Mouse (Mus musculus): ENCODE measurements around the gene Cbx4.
A peak's percentile ranks its signal among the peaks of the same experiment; 100 is the strongest.

Gene Cbx4

GRCm38 (mm10) chr11:119086144-119086971 lies at the start of gene Cbx4:
Gene Cbx4, minus strand, starts transcription at chr11:119086221.
- DNase-seq (ENCODE audit: low spot score in 2 of 2), result peak; percentile 70 to 80

DNA sequence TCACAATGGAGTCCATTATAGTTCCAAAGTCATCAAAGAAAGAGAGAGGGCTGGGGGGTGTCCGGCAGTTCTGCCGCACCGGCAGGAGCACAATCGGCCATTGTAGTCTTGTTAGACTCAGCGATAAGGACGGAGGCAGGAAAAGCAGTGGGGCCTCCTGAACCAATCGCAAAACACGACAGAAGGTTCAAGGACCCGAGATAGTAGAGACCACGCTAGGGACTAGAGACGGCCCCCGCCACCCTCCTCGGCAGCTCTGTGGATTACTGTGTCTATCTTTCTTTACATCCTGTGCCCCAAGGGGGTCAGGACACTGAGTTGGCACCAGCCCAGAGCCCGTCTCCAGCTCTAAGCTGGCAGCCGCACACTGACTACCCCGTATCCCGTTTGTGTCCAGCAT lies 48.6 kb upstream of the Cbx4 start:
- DNase-seq (ENCODE audit: low spot score in 2 of 2), result no peak

- DNase-seq (ENCODE audit: low spot score in 2 of 2), result peak; percentile 26 to 60
These were observed 47.6 kb upstream of the Cbx4 start for GRCm38 (mm10) chr11:119133437-119134221.

DNA sequence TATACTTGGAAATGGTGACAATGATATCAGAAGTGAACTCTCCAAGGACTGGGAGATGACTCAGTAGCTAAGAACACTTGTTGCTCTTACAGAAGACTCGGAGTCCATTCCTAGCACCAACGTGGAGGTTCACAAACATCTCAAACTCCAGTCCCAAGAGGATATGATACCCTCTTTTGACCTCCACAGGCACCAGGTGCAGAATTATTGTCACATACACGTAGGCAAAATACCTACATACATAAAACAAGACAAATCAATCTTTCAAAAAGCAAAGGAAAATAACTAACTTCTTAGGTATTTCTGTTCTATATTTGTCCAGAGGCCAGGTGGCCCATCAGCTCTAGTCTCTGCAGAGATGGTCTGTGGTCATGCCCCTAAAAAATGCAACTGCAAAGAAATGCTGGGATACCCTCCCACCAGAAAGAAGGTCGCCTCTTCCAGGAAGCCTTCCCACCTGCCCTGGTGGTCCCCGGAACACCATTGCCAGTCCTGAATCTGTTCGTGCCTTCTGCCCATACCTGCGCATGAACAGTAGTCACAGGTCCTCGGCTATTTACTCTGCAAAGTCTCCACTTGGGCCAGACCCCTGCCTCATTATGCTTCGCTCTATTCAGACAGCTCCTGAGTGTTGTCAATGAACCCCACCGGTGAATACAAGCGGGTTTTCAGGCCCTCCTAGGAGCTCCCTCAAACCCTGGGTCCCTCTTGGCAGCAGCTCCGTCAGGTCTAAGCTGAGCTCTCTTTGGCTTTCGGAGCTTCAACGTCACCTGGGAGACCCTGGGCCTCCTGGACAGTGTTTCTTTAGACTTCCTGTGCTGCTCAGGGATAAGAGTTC lies 46.4 kb upstream of the Cbx4 start:
- no peak for DNase-seq (ENCODE audit: low spot score in 2 of 2)

DNA sequence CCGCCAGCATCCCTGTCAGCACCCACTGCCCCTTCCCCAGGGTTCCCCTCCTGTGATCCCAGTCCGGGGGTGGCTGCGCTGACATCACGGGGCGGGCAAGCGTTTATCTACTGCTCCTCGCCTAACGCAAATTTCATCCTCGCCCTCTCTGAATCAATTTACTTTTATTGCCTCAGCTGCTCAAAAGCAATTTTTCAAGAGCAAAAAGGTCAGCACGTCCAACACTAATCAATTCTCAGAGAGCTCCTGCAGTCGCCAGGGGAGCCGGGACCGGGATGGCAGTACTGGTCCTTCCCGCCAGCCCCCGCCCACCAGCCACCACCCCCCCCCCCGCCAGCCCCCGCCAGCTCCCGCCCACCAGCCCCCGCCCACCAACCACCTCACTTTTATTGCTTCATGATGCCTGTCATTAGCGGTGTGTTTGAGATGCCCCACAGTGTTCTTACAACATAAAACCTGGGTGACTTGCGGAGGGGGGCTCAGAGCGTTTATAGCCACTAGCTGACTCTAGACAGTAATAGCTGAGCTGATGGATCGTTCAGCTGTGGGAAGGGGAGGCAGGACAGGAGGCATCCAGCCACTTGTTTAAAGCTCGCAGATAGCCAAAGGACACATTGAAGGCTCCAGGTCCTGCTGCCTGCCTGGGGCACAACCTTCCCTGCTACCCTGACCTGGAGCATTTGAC lies 44.2 kb upstream of the Cbx4 start:
- DNase-seq (ENCODE audit: low spot score in 2 of 2), result no peak

- DNase-seq (ENCODE audit: low spot score in 2 of 2), result no peak
These were observed 43.4 kb upstream of the Cbx4 start for GRCm38 (mm10) chr11:119129281-119130058.

DNA sequence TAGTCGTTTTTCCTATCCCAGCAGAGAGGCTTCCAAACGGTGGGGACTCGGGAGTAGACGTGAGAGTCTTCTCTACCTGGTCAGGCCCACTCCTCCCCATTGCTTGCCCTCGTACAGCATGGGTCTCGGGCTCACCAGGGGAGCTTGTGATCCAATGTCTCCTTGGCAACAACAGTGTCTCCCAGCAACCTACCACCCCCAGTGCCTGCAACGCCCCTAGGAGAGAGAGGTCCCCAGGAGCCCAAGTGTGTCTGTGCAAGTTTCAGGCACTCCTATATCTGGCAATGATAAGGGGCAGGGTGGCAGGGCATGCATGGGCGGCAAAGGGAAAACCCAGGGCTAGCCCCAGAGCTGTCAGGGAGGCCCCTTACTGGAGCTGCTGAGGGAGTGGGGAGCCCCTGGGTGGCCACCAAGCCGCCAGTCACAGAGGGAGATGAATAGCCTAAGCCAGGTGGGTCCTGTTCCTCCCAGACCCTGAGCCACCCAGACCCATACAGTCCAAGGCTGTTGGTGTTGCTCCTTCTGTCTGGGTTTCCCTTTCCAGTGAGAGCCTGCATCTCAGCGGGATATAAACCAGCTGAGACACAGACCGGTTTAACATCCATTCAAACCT lies 42.8 kb upstream of the Cbx4 start:
- DNase-seq (ENCODE audit: low spot score in 2 of 2), result no peak

DNA sequence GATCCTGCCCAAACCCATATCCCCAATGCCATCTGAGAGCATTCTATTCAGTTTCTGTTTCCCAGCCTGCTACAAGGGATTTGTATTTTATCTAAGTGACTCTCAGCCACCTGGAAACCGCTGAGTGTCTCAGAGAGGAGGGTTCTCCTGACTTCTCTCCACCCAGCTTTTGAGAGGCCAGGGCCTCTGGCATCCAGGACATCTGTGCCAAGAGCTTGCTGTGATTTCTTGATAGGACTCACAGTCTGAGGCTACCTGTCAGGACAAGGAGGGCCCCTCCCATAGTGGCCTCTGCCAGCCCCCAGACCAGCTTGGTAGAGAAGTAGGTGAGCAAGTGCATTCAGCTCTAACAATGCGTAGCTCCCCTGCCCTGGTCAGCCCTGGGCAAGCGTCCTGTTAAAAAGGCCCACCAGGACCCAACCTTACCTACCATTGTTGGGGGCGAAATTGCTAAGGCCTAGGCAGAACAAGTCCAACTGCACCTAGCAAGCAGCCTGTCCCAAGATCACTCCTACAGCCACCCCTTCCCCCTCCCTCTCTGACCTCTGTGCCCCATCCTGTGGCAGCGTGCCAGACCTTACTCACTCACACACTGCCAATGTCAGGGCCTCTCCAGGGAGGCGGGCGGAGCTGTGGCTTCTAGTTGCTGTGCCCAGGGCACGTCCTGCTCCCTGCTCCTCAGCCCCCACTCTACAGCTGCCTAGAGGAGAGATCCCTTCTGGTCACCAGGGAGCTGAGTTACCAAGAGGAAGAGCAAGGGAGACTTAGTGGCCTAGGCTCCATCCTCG lies 41.9 kb upstream of the Cbx4 start:
- peak; percentile 30 to 36 for DNase-seq (ENCODE audit: low spot score in 2 of 2)

DNA sequence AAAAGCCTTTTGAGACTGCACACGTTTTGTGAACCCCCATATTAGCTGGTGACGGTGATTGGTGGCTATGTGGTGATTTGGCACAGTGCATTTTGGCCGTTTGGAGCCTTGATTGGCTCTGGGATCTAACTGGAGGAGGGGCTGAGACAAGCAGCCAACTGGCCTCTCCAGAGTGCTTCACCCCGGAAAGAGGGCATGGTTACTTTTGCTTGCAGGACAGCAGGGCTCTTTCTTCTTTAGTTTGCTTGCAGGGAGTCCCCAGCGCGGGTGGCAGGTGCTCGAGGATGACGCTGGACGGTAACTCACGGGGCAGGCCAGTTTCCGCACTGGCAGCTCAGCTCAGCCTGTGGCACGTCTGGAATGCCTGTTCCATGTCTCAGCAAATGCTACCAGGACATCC lies 41.1 kb upstream of the Cbx4 start:
- no peak for DNase-seq (ENCODE audit: low spot score in 2 of 2)

DNA sequence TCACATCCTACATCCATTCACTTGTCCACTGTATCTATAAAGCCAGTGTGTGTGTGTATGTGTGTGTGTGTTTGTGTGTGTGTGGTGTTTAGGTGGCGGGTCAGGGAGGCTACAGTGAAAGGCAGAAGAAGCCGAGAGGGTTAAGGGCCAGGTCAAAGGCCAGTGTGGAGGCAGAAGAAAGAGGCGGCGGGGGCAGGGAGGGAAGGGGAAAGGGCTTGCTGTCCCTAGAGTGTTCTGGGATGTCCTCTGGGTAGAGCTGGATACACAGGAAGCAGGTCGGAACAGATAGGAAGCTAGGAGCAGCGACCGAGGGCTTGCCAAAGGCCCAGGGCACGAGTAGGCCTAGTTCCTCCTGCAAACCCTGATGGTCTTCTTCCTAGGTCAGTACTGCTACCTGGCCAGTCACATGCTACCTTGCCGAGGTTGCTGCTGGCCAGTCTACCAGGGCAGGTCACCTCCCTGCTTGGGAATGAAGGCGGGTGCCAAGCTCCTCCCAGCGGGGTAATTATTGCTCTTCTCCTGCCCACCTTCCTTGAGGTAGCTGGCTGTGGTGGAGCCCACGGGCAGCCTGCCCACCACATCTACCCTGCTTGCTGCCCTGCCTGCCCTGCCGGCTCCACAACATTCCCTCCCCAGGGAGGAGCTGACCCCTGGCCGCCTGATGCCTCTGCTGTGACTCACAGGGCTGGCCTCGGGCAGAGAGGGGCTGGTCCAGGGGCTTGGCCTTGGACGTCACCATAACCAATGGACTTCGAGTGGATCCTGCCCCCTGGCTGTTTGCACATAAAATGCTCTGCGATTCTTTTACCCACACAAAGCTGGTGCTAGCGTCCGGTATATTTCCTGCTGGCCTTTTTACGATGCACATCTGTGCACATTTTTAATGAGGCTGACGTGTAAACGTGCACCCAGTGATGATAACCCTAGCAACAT lies 40.2 kb upstream of the Cbx4 start:
- DNase-seq (ENCODE audit: low spot score in 2 of 2), result no peak

DNA sequence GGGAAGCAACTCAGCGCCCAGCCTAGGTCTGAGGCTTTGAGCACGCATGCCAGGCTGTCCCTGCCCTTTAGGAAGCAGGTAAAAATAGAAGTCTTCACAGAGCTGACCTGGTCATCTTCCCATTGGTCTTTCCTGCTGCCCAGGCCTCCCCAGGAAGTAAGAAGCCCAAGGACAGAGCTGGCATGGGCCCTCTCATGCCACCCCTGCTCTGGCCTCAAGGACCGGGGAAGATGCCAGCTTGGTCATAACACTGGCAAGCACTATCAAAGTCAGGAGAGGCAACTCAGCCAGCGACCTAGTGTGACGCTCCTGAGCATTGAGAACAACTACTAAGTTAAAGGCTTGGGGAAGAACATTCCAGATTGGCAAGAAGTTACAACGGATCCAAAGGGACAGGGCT lies 38.5 kb upstream of the Cbx4 start:
- no peak for DNase-seq (ENCODE audit: low spot score in 2 of 2)

- no peak for DNase-seq (ENCODE audit: low spot score in 2 of 2)
These were observed 37.7 kb upstream of the Cbx4 start for GRCm38 (mm10) chr11:119123522-119124319.

DNA sequence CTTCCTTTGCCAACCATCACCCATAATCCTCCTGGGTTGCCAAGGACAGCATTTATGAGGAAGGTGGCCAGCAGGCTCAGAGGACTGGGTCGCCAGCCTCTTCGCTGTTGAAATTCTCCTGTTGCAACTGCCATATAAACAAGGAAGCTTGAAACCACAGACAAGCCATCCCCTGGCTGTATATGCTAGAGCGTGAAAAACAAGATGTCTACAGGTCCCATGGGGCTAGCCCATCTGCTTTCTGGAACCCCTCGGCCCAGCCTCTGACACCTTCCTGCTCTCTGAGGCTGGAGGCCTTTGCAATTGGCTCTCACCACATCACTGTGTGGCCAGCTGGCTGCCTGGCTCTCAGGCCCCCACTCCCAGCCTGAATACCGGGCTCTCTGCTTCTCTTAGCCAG lies 36.4 kb upstream of the Cbx4 start:
- DNase-seq (ENCODE audit: low spot score in 2 of 2), result peak in 1 of 2 experiments; percentile 23

DNA sequence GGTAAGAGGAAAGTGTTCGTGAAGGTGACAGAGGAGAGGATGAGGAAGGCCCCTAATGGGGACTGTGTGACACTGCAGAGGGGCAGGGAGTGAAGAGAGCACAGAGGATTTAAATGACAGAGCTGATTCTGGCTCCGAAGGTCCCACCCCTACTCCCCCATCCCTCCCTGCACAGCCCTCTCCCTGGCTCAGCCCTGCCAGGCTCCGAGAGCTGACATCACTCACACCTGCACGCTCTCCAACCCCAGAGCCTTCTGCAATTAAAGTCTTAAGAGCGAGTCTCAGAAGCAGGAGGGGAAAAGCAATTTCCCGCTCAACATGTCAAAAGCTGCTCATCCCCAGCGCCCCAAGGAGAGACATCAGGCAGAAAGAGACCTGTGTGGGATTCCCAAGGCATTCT lies 32.9 kb upstream of the Cbx4 start:
- no peak for DNase-seq (ENCODE audit: low spot score in 2 of 2)

DNA sequence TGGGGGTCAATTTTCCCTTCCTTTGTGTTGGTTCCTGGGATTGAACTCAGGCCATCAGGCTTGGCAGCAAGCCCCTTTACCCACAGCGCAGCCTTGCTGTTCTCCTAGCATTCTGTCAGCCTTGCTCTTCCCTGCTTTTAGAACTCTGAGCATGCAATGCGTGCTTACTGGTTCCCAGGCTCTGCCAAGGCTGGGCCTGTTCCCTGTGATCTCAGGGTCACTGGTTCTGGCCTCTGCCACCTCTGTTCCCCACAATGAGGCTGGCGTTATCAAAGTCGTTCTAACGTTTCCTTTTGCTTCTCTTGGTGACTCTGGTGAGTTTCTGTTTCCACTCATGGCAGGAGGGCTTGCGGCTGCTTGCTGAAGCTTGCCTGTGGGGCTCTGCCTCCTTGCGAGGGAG lies 31.9 kb upstream of the Cbx4 start:
- DNase-seq (ENCODE audit: low spot score in 2 of 2), result no peak

DNA sequence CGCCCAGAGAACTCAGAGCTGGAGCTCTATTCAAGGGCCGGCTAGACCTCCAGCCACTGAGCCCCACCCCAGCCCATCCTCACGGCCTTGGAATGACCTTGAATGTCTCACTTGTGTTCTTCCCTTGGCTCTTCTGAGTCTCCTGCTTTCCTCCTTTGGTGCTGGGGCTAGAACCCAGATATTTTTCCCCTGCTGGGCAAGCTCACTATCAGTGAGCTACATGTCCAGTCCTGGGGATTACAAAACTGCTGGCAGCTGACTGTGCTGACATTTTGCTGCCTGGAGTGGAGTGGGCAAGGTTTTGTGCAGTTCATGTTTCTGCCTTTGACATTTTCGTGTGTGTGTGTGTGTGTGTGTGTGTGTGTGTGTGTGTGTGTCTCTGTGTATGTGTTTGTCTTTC lies 31.0 kb upstream of the Cbx4 start:
- DNase-seq (ENCODE audit: low spot score in 2 of 2), result no peak

DNA sequence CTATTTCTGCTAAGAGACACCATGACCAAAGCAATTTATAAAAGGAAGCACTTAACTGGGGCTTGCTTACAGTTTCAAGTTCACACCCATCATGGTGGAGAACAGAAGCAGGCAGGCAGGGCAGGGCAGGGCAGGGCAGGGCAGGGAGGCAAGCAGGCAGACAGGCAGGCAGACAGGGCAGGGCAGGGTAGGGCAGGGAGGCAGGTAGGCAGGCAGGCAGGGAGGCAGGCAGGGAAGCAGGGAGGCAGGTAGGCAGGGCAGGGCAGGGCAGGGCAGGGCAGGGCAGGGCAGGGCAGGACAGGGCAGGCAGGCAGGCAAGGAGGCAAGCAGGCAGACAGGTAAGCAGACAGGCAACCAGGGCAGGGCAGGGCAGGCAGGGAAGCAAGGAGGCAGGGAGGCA lies 26.7 kb upstream of the Cbx4 start:
- no peak for DNase-seq (ENCODE audit: low spot score in 2 of 2)

DNA sequence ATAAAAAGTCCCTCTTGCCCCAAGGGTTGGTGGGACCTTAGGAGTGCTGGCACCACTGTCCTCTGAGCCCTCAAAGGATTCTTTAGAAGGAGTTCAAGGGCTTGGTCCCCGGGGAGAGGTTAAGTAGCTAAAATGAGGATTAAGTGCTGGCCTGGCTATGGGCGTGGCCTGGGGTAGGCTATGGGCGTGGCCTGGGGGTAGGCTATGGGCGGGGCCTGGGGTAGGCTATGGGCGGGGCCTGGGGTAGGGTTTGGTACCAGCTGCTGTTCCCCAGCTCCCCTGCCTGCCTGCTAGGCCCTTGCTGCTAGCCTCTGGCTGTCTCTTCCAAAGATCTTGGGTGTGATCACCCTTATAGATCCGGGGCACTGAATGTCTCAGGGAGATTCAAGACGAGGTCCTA lies 25.3 kb upstream of the Cbx4 start:
- DNase-seq (ENCODE audit: low spot score in 2 of 2), result peak in 1 of 2 experiments; percentile 50

Measured in spleen, postnatal 14 days (tissue).